Mouse (Mus musculus): ENCODE measurements at regions not wholly inside any gene's neighbourhood (a gene's known extent, or its start where the extent isn't known, plus 50 kb on each side); places are given as distances from the start of the nearest gene placed in this dataset.
A peak's percentile ranks its signal among the peaks of the same experiment; 100 is the strongest.

DNA sequence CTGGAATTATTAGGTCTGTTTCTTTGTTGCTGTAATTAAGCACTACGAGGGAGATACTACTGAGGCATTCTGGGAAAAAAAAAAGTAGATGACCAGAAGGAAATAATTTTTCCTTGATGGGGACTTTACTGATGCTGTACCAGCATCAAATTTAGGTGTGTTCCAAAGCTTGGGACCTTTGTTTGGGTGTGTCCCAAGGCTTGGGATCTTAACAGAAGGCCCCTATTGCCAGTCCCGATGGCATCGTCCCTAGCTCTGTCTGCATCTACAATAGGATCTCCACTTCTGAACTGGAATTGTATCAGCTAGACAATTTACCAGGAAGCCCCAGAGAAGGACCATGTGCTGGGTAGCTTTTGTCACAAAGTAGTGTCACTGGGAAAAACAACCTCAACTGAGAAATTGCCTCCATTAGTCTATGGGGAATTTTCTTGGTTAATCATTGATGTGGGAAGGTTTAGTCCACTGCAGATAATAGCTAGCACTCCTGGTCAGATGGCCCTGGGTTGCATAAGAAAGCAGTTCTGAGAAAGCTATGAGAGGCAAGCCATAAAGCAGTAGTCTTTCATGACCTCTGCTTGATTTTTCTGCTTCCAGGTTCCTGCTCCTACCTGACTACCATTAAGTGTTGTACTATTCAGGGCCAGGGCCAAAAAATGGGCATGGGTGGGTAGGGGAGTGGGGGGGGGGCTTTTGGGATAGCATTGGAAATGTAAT lies 392.7 kb downstream of the Igsf11 start:
- no peak overlapping the region for H3K9ac ChIP-seq (replicated peaks)
- H3K36me3 ChIP-seq: no peaks in the 10 kb centered on the region
- 64% methylated on average over 3 of the region's 3 CpGs for WGBS
- no peak overlapping the region for H3K4me2 ChIP-seq
- H3K4me1 ChIP-seq: peaks cover 9% of the 10 kb centered on the region; the same call in 1 of the 2 replicates
- H3K27me3 ChIP-seq (replicated peaks): no peaks in the 10 kb centered on the region
- no peak for ATAC-seq (ENCODE audit: low FRiP score)
- H3K4me3 ChIP-seq (replicated peaks): no peak overlapping the region
- no peak overlapping the region for H3K27ac ChIP-seq (replicated peaks)
- no peaks in the 10 kb centered on the region for H3K9me3 ChIP-seq (replicated peaks)

GRCm38 (mm10) chr16:39286797-39287565 lies 394.5 kb downstream of the Igsf11 start:
- Histone ChIP-seq H3K9me3 (replicated peaks) (no peaks in the 10 kb centered on the region), H3K27me3 (replicated peaks) (no peaks in the 10 kb centered on the region)

GRCm38 (mm10) chr16:39298856-39299255 lies 406.4 kb downstream of the Igsf11 start:
- Histone ChIP-seq H3K27me3 (replicated peaks) (no peaks in the 10 kb centered on the region), H3K4me2 (no peak overlapping the region), H3K9ac (replicated peaks) (no peak overlapping the region), H3K36me3 (no peaks in the 10 kb centered on the region), H3K27ac (replicated peaks) (no peak overlapping the region), H3K4me3 (replicated peaks) (no peak overlapping the region), H3K9me3 (replicated peaks) (no peaks in the 10 kb centered on the region), H3K4me1 (peaks cover 15% of the 10 kb centered on the region)
- 63% methylated on average over 3 of the region's 3 CpGs for WGBS
- ATAC-seq (ENCODE audit: low FRiP score): no peak

More at GRCm38 (mm10) chr16:39286797-39287565, 394.5 kb downstream of the Igsf11 start:
- 18% methylated on average over 8 of the region's 8 CpGs for WGBS
- H3K4me1 ChIP-seq: peaks cover 9% of the 10 kb centered on the region; the same call in 1 of the 2 replicates
- ATAC-seq (ENCODE audit: low FRiP score): peak; percentile 86
- peak overlapping the region; percentile 67 for H3K27ac ChIP-seq (replicated peaks)
- no peak overlapping the region for H3K4me2 ChIP-seq
- H3K9ac ChIP-seq (replicated peaks): no peak overlapping the region
- H3K4me3 ChIP-seq (replicated peaks): no peak overlapping the region
- H3K36me3 ChIP-seq: no peaks in the 10 kb centered on the region

DNA sequence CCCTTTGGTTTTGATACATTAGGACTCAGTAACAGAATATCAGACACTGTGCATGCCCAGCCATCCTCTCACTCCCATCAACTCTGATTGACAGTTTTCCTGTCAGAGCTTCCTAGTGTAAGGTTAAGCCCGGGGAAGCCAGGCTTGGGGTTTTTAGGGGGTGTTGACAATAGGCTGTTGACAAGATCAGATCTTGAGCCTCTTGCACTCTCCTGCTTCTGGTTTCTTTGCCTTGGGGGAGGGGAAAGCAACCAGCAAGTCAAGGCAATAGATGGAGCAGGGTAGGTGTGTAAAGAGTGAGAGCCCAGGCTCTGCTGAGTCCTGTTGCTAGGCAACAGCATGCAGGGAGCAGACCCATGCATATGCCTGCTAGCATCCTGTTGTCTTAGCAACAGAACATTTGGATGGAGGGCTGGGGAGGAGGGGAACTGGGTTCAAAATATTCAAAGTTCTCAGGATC lies 410.5 kb downstream of the Igsf11 start:
- peak; percentile 98 for ATAC-seq (ENCODE audit: low FRiP score)
- Histone ChIP-seq H3K36me3 (no peaks in the 10 kb centered on the region), H3K9ac (replicated peaks) (no peak overlapping the region), H3K9me3 (replicated peaks) (no peaks in the 10 kb centered on the region), H3K4me1 (peaks cover 15% of the 10 kb centered on the region), H3K4me3 (replicated peaks) (no peak overlapping the region), H3K27me3 (replicated peaks) (no peaks in the 10 kb centered on the region), H3K27ac (replicated peaks) (peak overlapping the region; percentile 77), H3K4me2 (peak overlapping the region; percentile 28)
- WGBS: 19% methylated on average over 1 of the region's 1 CpGs

DNA sequence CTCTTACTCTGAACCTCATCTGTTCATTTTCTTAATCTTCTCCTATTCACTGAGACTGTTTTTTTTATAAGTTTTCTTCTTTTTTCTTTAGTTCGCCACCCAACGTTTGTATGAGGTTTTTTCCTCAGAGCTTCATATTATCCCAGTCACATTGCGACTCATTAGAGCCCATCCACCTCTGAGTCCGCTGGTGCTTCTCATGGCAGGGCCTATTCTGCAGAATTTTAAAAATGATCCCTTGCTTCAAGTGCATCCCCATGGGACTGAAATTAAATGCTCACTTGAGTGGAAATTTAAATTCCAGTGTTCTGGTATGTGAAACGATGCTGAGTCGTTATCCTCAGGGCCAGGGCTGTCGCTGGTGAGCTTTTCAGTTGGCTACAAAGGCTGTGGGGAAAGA lies 410.9 kb downstream of the Igsf11 start:
- Histone ChIP-seq H3K4me2 (no peak overlapping the region), H3K27me3 (replicated peaks) (no peaks in the 10 kb centered on the region), H3K4me3 (replicated peaks) (no peak overlapping the region), H3K9ac (replicated peaks) (no peak overlapping the region), H3K4me1 (peaks cover 15% of the 10 kb centered on the region), H3K36me3 (no peaks in the 10 kb centered on the region), H3K9me3 (replicated peaks) (no peaks in the 10 kb centered on the region), H3K27ac (replicated peaks) (peak overlapping the region; percentile 77)
- ATAC-seq (ENCODE audit: low FRiP score): peak; percentile 39
- 20% methylated on average over 7 of the region's 7 CpGs for WGBS

- Histone ChIP-seq H3K4me1 (peaks cover 7% of the 10 kb centered on the region), H3K9me3 (replicated peaks) (no peaks in the 10 kb centered on the region), H3K36me3 (no peaks in the 10 kb centered on the region), H3K27ac (replicated peaks) (no peak overlapping the region), H3K27me3 (replicated peaks) (no peaks in the 10 kb centered on the region), H3K9ac (replicated peaks) (no peak overlapping the region), H3K4me3 (replicated peaks) (no peak overlapping the region), H3K4me2 (no peak overlapping the region)
- ATAC-seq (ENCODE audit: low FRiP score): no peak
- WGBS: 77% methylated on average over 5 of the region's 5 CpGs
Measured at GRCm38 (mm10) chr16:39307951-39308350, 415.5 kb downstream of the Igsf11 start.

DNA sequence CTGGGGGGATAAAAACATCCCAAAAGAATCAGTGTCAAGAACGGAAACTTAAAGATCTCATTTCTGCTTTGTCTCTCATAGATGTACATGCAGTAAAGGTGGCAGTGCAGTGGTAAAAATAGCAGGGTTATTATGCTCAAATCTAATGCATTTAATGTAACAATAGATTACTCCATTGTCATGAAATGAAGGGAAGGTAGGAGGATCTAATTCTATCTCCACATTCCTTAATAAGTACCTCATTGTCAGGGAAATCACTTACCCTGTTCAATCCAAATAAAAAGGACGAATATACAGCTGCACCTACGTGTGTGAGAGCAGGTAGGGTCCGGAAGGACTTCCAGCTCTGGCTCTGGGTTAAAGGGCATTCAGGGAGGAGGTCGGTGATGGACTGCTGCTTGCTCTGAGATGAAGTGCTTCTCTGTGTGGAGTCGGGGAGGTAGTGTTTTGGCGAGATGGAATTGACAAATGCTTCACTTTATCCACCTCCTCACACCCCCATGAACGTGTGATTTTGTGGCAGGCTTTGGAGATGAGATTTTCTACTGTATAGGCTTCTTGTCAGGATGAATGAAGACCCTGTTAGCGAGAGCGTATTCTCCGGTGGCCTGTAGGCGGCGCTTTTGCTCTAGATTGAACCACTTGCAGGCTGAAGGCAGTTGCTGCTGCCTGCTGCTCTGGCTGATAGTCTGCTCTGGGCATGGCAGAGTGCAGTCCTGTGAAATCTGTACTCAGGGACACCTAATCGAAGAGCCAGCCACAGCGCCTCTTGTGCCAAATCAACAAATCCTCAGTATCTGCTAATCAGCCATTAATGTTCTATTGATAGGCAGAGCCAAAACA lies 424.5 kb downstream of the Igsf11 start:
- 21% methylated on average over 15 of the region's 15 CpGs for WGBS

GRCm38 (mm10) chr16:39325627-39326026 lies 433.2 kb downstream of the Igsf11 start:
- Histone ChIP-seq H3K27ac (replicated peaks) (no peak overlapping the region), H3K36me3 (no peaks in the 10 kb centered on the region), H3K9ac (replicated peaks) (no peak overlapping the region), H3K4me3 (replicated peaks) (no peak overlapping the region), H3K4me1 (no peaks in the 10 kb centered on the region), H3K27me3 (replicated peaks) (no peaks in the 10 kb centered on the region), H3K4me2 (no peak overlapping the region), H3K9me3 (replicated peaks) (no peaks in the 10 kb centered on the region)
- WGBS: 95% methylated on average over 2 of the region's 2 CpGs
- no peak for ATAC-seq (ENCODE audit: low FRiP score)

More for the DNA sequence above, 424.5 kb downstream of the Igsf11 start:
- Histone ChIP-seq H3K27me3 (replicated peaks) (no peaks in the 10 kb centered on the region), H3K9ac (replicated peaks) (no peak overlapping the region), H3K9me3 (replicated peaks) (no peaks in the 10 kb centered on the region), H3K4me2 (no peak overlapping the region), H3K36me3 (no peaks in the 10 kb centered on the region), H3K4me1 (no peaks in the 10 kb centered on the region), H3K4me3 (replicated peaks) (no peak overlapping the region), H3K27ac (replicated peaks) (no peak overlapping the region)
- peak; percentile 90 for ATAC-seq (ENCODE audit: low FRiP score)

- no peak for ATAC-seq (ENCODE audit: low FRiP score)
Measured at GRCm38 (mm10) chr16:39363657-39364056, 471.2 kb downstream of the Igsf11 start.

DNA sequence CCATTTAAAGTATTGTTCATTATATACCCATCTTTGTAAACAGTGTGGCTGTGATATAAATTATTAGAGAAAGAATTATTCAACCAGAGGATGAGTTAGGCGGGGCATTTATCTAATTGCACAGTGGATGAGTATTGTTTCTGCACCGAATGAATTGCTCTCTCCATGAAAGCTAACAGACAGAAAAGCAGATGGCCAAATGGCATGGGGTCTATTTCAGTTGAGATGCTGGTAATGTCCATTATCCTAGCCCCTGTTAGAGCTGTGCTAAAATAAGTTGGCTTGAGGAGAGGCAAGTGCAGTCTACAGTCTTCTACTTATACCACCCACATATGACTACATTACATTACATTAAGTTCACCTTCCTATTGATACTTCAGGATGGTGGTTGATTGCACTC lies 475.8 kb downstream of the Igsf11 start:
- Histone ChIP-seq H3K27ac (replicated peaks) (no peak overlapping the region), H3K4me3 (replicated peaks) (no peak overlapping the region), H3K9me3 (replicated peaks) (no peaks in the 10 kb centered on the region), H3K4me1 (no peaks in the 10 kb centered on the region), H3K9ac (replicated peaks) (no peak overlapping the region), H3K4me2 (no peak overlapping the region), H3K27me3 (replicated peaks) (no peaks in the 10 kb centered on the region), H3K36me3 (no peaks in the 10 kb centered on the region)
- no peak for ATAC-seq (ENCODE audit: low FRiP score)
- 68% methylated on average over 2 of the region's 2 CpGs for WGBS

More at GRCm38 (mm10) chr16:39363657-39364056, 471.2 kb downstream of the Igsf11 start:
- Histone ChIP-seq H3K9me3 (replicated peaks) (no peaks in the 10 kb centered on the region), H3K36me3 (no peaks in the 10 kb centered on the region), H3K4me2 (no peak overlapping the region), H3K4me1 (no peaks in the 10 kb centered on the region), H3K9ac (replicated peaks) (no peak overlapping the region), H3K27ac (replicated peaks) (no peak overlapping the region), H3K4me3 (replicated peaks) (no peak overlapping the region), H3K27me3 (replicated peaks) (no peaks in the 10 kb centered on the region)
- 82% methylated on average over 2 of the region's 2 CpGs for WGBS

GRCm38 (mm10) chr16:39374616-39375015 lies 482.1 kb downstream of the Igsf11 start:
- H3K4me3 ChIP-seq (replicated peaks): no peak overlapping the region
- no peak overlapping the region for H3K9ac ChIP-seq (replicated peaks)
- WGBS: 70% methylated on average over 3 of the region's 3 CpGs
- H3K36me3 ChIP-seq: no peaks in the 10 kb centered on the region
- no peaks in the 10 kb centered on the region for H3K27me3 ChIP-seq (replicated peaks)
- H3K4me2 ChIP-seq: no peak overlapping the region
- no peaks in the 10 kb centered on the region for H3K9me3 ChIP-seq (replicated peaks)
- no peaks in the 10 kb centered on the region for H3K4me1 ChIP-seq
- no peak for ATAC-seq (ENCODE audit: low FRiP score)
- no peak overlapping the region for H3K27ac ChIP-seq (replicated peaks)
